Mouse (Mus musculus) liver, adult 2 months (tissue): ENCODE results near the gene Rims1. TPM values are rescaled to one million over a fixed set of nuclear protein-coding genes. Genes with fewer than 3 reads are reported as not detected.

Experiments used
- DNase-seq: peaks from one replicate; pipeline ENCODE4 v3.0.0-alpha.2; 2011; ENCODE audit warnings: low read depth, low spot score; ENCODE audit errors: extremely low read depth
- H3K27ac ChIP-seq: fragments of 200-500 bp; replicated peaks from 2 replicates; pipeline ENCODE4 v1.5.1; 2012; ENCODE audit warnings: low read depth, mild to moderate bottlenecking, control low read depth, inconsistent platforms, low read length; ENCODE audit not compliant: insufficient read depth
- H3K27me3 ChIP-seq: fragments of 200-500 bp; 2 replicates; pipeline ENCODE4 v1.6.1; 2012; ENCODE audit warnings: mild to moderate bottlenecking, moderate library complexity, low read length, inconsistent platforms; ENCODE audit not compliant: control insufficient read depth, insufficient read depth
- H3K36me3 ChIP-seq: fragments of 200-500 bp; 2 replicates; pipeline ENCODE4 v1.6.1; 2012; ENCODE audit warnings: low read length, inconsistent platforms; ENCODE audit not compliant: control insufficient read depth, insufficient read depth
- H3K4me1 ChIP-seq: fragments of 200-500 bp; 2 replicates; pipeline ENCODE4 v1.6.1; 2011; ENCODE audit warnings: low read length; ENCODE audit not compliant: control insufficient read depth, insufficient read depth
- H3K4me3 ChIP-seq: fragments of 200-500 bp; 2 replicates; pipeline ENCODE4 v1.5.1; 2011; ENCODE audit warnings: low read depth, mild to moderate bottlenecking, control low read depth, low read length, moderate library complexity; ENCODE audit not compliant: insufficient read depth
- H3K79me2 ChIP-seq: fragments of 200-500 bp; 2 replicates; pipeline ENCODE4 v1.6.1; 2012; ENCODE audit warnings: inconsistent platforms, mild to moderate bottlenecking, low read length, moderate library complexity; ENCODE audit not compliant: control insufficient read depth, insufficient read depth
- H3K9ac ChIP-seq: fragments of 200-500 bp; 2 replicates; pipeline ENCODE4 v1.6.1; 2012; ENCODE audit warnings: low read depth, mild to moderate bottlenecking, control low read depth, inconsistent platforms, low read length
- CTCF ChIP-seq: fragments of 200-500 bp; IDR thresholded peaks from 2 replicates; pipeline ENCODE4 v1.5.1; 2011; ENCODE audit warnings: low read depth, low read length, control low read depth
- POLR2A ChIP-seq: fragments of 200-500 bp; IDR thresholded peaks from 2 replicates; pipeline ENCODE4 v1.6.1; 2011; ENCODE audit warnings: low read length, control low read depth; ENCODE audit not compliant: insufficient read depth; ENCODE audit errors: extremely low read depth
- WGBS: fragments of 180-500 bp; shearing (Covaris S2); methylation state at CpG from one replicate; pipeline ENCODE4 v1.1.7; 2018; 5-methylcytosine and 5-hydroxymethylcytosine counted together
- polyA plus RNA-seq: library from polyadenylated mRNA; depleted of rRNA; stranded (reverse); fragments of >200 nt; gene quantifications from 2 replicates; pipeline ENCODE4 v1.2.3, GENCODE M21; 2012
- total RNA-seq: library from RNA; depleted of rRNA; stranded (reverse); fragments of >200 nt; gene quantifications from 2 replicates; pipeline ENCODE4 v1.2.3, GENCODE M21; 2014

The Rims1 gene
- total and polyA plus RNA-seq, 2 experiments = under 0.01 TPM; not detected in 1

GRCm38 (mm10) chr1:22728207-22728606, 77.6 kb downstream of the Rims1 start:
- H3K4me1 ChIP-seq = no peaks in the 10 kb centered on the region
- H3K79me2 ChIP-seq = no peaks in the 10 kb centered on the region
- no peak for DNase-seq
- H3K36me3 ChIP-seq = no peaks in the 10 kb centered on the region
- TF ChIP-seq POLR2A (no peak), CTCF (no peak)
- 76% methylated on average over 4 of the region's 4 CpGs for WGBS
- no peaks in the 10 kb centered on the region for H3K27me3 ChIP-seq
- no peak overlapping the region for H3K9ac ChIP-seq
- no peak overlapping the region for H3K4me3 ChIP-seq
- H3K27ac ChIP-seq = no peak overlapping the region

GRCm38 (mm10) chr1:22721706-22722105, 84.1 kb downstream of the Rims1 start:
- no peak for TF ChIP-seq CTCF
- no peak for DNase-seq
- Histone ChIP-seq H3K4me3 (no peak overlapping the region), H3K79me2 (no peaks in the 10 kb centered on the region), H3K4me1 (no peaks in the 10 kb centered on the region), H3K9ac (no peak overlapping the region), H3K27ac (no peak overlapping the region), H3K36me3 (no peaks in the 10 kb centered on the region), H3K27me3 (no peaks in the 10 kb centered on the region)

- Histone ChIP-seq H3K27ac (no peak overlapping the region), H3K9ac (no peak overlapping the region), H3K4me3 (no peak overlapping the region), H3K36me3 (no peaks in the 10 kb centered on the region), H3K4me1 (no peaks in the 10 kb centered on the region), H3K79me2 (no peaks in the 10 kb centered on the region), H3K27me3 (no peaks in the 10 kb centered on the region)
- no peak for TF ChIP-seq POLR2A
- no peak for TF ChIP-seq CTCF
- 61% methylated on average over 2 of the region's 2 CpGs for WGBS
- DNase-seq = no peak
Observed at GRCm38 (mm10) chr1:22720714-22721113, 85.1 kb downstream of the Rims1 start.

GRCm38 (mm10) chr1:22709461-22709860, 96.3 kb downstream of the Rims1 start:
- no peak overlapping the region for H3K9ac ChIP-seq
- 52% methylated on average over 2 of the region's 2 CpGs for WGBS
- no peak overlapping the region for H3K27ac ChIP-seq

GRCm38 (mm10) chr1:22695046-22695445, 110.7 kb downstream of the Rims1 start:
- no peaks in the 10 kb centered on the region for H3K4me1 ChIP-seq
- no peak overlapping the region for H3K4me3 ChIP-seq
- H3K79me2 ChIP-seq = no peaks in the 10 kb centered on the region
- H3K36me3 ChIP-seq = no peaks in the 10 kb centered on the region
- DNase-seq = no peak
- 44% methylated on average over 1 of the region's 1 CpGs for WGBS
- no peaks in the 10 kb centered on the region for H3K27me3 ChIP-seq
- H3K9ac ChIP-seq = no peak overlapping the region
- no peak overlapping the region for H3K27ac ChIP-seq
- no peak for TF ChIP-seq POLR2A
- TF ChIP-seq CTCF = no peak

More at GRCm38 (mm10) chr1:22709461-22709860, 96.3 kb downstream of the Rims1 start:
- H3K79me2 ChIP-seq = no peaks in the 10 kb centered on the region
- H3K4me3 ChIP-seq = no peak overlapping the region
- TF ChIP-seq POLR2A (no peak), CTCF (no peak)
- DNase-seq = no peak
- no peaks in the 10 kb centered on the region for H3K36me3 ChIP-seq
- H3K27me3 ChIP-seq = no peaks in the 10 kb centered on the region
- H3K4me1 ChIP-seq = no peaks in the 10 kb centered on the region

- TF ChIP-seq POLR2A = no peak
- no peak for TF ChIP-seq CTCF
- Histone ChIP-seq H3K4me1 (no peaks in the 10 kb centered on the region), H3K9ac (no peak overlapping the region), H3K4me3 (no peak overlapping the region), H3K27me3 (no peaks in the 10 kb centered on the region), H3K79me2 (no peaks in the 10 kb centered on the region), H3K27ac (no peak overlapping the region), H3K36me3 (no peaks in the 10 kb centered on the region)
- no peak for DNase-seq
- WGBS = 88% methylated on average over 2 of the region's 2 CpGs
Observed at GRCm38 (mm10) chr1:22694514-22694913, 111.3 kb downstream of the Rims1 start.
